Mouse (Mus musculus) induced T-regulatory cell, adult 2 months (primary cell): ENCODE measurements around the gene Tnpo3.
A peak's percentile ranks its signal among the peaks of the same experiment; 100 is the strongest.

ENCODE experiments used
- DNase-seq: peaks from one replicate; pipeline ENCODE4 v3.0.0-alpha.2; 2012; ENCODE audit warnings: low read depth

Tnpo3 gene

DNA sequence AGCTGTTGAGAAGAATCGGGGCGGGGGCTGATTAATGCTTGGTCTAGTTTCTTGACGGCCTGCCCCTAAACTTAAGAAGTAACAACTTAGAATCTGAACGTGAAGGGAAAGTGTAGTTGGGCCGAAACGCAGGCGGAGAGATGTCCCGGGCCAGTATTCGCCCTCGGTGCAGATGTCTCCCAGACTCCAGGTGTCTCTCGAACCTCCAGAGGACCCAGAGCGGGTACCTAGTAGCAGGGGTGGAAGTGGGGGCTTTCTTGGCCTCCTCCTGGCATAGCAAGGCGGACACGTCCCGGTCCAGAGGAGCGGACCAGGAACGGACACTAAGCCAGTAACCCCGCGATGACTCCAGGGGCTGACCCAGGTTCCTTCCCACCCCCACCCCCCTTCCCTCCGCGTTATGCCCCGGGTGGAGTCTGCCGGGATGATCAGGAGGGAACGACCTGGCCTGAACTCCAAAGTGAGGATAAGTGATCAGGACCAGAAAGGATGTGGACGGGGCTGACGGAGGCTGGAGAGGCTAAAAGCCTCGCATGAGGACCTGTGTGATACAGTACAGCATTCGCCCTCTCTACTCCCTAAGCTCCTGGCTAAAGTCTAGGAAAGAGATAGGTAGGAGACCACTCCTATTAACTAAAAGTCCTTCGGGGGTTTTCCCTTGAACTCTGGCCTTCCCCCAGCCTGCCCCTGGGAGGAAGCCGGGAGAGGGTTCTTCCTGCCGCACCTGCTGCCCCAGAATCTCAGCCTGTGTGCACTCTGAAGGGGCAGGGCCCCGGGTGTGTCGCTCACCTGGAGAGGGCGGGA lies 82.1 kb downstream of the Tnpo3 start:
- peak; percentile 57 for DNase-seq

DNA sequence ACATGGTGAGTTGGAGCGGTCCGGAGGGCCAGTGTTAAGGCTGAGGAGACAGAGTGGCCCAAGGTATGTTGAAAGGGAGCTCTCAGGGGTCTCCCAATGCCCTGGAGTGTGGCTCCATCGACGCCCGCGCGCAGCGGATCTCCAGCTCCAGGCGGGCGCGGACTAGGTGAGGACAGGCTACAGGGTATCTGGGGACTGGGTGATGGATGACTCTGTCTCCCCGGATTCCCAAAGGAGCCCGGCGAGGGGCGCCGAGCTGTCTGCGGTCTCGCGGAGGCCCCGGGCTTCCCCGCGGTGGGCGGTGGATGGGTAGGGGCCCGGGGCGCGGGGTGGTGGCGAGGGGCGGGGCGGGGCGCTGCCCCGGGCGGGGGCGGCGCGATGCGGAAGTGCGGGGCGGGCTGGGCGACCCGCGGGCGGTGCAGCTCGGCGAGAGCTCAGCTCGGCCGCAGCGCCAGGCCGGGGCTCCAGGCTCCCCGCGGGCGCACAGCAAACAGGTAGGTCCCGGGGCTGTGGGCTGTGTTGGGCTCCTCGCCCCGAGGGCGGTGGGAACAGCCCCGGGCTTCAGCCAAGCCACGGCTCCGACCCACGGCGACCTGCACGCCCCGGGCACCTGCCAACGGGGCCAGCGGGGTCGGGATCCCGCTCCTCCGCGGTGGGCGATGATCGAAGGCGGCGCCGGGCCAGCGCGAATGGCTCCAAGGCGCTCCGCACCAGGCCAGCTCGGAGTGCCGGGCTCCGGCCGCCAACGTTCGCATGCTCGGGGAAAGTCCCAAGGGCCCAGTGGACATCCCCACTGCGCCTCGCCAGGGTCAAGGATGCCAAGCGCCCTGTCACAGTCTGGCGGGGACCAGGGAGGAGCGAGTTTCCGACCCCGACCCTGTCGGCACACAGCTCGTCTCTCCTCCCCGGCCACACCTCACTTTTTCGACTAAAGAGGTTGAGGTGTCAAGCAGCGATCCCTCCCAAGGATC lies 83.1 kb downstream of the Tnpo3 start, which contains the start of gene Irf5:
Gene Irf5 (plus strand): TSS at position 345 of the 971 bp plus-strand sequence.
- peak; percentile 79 for DNase-seq

DNA sequence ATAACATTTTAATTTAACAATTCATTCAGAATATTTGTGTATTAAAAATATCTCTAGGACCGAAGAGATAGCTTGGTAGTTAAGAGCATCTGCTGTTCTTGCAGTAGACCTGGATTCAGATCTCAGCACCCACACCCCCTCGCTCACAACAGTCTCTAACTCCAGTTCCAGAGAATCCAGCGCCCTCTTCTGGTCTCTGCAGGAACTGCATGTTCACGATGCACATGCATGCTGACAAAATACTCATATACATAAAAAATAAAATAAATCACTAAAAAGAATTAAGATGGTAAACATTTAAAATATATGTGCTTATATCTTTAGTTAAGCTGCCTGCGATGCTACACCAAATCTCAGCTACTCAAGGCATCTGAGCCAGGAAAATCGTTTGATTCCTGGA lies 84.4 kb downstream of the Tnpo3 start:
- DNase-seq, result peak; percentile 78

DNA sequence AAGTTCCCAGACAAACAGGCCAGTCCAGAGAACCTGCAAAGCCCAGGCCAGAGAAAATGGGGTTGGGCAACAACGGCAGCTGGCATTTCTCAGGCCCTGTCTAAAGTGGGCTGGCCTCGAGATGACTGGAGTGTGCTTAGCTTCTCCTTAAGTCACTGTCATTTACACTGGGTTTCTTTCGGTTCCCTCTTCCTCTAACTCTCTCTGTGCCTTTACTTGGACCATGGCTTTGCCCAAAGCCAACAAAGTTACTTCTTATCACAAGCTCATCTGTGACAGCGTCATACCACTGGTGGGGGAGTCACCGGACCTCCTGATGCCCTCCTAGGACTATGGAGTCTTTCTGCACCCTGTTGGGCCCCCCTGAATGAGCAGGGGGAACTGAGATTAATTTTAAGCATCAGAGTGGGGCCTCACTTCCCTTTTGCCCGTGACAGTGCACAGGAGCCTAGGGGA lies 85.6 kb downstream of the Tnpo3 start:
- DNase-seq, result no peak

DNA sequence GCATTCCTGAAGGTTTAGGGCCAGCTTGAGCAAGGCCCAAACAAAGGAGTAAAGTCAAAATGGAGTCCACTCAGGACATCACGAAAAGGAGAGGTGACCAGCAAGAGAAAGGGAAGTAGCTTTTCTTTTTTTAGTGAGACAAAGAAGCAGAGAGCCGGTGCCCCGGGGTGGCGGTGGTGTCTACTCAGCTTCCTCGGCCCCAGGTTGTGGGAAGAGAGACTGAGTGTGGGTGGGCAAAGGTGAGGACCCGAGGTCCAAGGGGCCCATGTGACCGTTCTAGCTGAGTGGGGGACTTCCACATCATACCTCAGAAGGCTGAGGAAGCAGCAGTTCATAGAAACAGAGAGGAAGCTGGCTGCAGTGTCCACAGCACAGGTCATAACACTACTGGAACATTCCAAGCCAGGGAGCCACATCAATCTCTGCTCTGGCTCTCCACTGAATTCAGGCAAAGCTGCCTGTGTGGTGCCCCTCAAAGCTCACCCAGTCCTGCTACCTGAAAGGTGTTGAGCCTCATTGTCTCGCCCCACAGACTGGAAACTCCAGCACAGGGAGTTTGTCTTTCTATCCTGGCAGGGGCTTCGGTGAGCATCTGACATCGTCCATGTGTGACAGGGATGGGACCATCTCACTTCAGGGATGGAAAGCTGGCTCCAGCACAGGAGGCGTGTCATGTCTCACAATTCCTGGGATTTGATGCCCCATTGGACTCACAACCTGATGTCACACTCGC lies 86.2 kb downstream of the Tnpo3 start:
- no peak for DNase-seq

DNA sequence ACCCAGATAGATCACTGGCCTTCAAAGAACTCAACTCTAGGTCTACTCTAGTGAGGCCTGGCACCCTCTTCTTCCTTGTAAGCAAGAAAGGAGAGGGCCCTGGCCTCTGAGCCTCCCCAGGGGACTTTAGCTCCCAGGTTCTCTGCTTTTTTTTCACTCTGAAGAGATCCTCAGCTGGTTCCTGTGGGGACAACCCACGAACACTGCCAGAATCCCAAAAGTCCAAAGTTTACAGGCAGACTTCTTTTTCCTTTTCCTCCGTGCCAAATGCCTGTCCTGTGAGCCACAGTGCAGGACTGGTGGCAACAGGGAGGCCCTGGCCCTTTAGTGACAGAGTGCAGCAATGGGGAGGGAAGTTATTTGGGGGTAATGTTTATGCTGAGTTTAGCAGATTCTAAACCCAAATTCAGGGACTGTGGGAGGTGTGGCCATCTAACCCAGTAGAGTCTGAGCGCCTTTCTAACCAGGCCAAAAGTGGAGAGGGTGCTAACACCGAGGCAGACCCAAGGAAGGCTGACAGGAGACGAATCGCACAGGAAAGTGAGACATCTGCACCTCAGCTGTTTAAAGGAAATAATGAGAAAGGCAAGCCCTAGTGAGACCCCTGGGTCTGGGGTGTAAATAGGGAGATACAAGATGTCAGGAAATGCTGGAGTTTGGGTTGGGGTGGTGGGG lies 86.9 kb downstream of the Tnpo3 start:
- DNase-seq, result no peak

DNA sequence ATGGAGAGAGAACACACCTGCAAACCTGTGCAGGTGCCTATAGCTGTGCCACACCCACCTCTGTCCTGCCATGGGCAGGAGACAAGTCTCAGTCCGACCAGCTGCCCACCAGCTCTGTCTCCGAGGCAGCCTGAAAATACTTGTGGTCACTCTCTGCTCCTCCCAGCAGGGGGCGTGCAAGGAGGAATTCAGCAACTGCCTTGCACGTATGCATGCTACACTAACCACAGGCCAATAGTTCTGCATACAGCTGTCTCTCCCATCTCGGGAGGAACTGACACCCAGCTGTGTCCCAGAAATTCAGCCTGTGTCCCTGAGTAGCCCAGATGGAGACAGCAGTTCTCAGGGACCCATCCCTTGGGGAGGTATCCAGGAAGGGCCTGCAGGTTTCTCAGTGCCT lies 92.5 kb downstream of the Tnpo3 start:
- DNase-seq, result peak; percentile 83

DNA sequence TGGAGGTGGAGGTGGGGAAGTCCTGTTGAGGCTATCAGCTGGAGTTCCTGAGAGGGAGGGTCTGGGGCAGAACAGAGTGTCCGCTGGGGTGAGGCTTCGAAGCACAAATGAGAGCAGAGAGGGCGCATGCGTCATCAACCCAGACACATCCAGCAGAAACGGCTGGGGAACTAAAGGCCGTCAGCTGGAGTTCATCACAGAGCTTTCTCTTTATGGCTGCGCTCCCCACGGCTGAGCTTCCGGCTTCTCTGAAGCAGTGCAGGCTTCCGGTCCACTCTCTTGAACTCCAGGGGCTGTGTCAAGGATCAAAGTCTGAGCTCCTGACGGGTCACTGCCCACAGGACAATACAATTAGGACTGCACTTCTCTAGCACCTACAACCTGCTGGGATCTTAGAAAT lies 96.4 kb downstream of the Tnpo3 start:
- peak; percentile 75 for DNase-seq

DNA sequence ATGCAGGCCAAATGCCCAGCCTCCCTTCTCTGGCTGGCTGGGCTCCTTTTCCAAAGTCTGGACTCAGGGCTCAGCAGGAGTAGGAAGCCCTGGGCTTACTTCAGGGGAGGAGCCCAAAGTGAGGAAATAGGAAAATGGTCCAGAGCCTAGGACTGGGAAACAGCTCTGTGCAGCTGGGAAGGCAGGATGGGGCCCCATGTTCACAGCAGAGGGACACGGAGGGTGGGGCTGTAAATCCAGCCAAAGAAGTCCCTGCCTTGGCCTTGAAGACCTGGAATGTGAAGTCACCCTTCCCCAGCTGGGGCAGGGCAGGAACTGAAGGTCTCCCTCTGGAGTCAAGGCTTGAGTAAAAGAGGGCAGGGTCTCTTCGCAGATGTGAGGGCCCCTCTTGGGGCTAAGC lies 100.6 kb downstream of the Tnpo3 start:
- no peak for DNase-seq

DNA sequence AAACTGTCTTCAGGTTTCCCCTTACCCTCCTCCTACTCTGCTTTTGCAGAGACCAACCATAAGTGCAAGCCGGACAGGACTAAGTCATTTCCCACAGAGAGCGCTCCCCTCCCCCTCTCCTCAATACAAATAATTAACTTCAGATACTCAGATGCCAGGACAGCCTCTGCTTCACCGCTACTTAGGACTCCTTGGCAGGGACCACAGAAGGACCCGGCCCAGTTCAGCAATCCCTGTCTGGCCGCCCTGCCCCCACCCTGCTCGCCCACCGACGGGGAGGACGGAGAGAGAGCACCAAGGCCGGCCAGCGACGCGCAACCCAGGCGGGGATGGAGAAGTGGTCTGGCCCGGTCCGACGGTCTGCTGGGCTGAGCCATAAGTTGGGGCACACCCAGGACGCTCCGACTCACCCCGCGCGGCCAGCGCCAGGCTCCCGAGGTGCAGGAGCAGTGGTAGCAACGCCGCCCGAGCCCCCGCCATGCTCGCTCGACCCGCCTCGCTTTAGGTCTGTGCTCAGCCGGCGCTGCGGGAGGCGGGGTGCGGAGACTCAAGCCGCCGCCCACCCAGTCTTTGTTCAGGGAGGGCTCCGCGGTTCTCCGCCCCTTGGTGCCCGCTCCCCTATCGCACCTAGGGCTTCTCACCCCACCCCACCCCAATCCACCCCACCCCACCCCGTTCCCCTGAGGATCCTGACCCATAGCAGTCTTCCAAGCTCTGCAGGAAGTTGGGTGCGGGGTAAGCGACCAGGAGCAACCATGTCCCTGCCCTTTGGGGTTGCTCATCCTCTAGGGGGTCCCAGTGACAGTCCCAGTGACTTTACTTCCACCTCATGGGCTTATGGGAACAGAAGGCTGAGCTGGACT lies 102.0 kb downstream of the Tnpo3 start, which contains the start of gene Kcp:
Gene Kcp (minus strand): TSS at position 506 of the 863 bp plus-strand sequence.
- DNase-seq, result no peak

DNA sequence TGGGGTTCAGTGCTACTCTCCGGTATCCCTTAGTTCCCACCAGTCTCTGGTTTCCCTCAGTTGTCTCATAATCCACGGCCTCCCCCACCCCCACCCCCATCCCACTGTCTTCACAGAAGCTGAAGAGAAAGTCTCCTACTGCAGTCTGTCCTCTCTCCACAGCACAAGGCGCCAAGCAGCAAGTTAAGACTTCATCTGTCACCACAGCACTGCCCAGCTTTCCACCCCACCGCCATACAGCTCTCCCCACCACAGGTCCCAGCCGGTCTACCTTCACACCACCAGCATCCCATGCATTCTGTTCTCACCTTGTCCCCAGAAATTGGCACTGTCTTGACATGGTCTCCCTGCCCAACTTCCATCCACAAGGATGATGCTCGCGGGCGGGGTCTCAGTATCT lies 102.9 kb downstream of the Tnpo3 start:
- no peak for DNase-seq

DNA sequence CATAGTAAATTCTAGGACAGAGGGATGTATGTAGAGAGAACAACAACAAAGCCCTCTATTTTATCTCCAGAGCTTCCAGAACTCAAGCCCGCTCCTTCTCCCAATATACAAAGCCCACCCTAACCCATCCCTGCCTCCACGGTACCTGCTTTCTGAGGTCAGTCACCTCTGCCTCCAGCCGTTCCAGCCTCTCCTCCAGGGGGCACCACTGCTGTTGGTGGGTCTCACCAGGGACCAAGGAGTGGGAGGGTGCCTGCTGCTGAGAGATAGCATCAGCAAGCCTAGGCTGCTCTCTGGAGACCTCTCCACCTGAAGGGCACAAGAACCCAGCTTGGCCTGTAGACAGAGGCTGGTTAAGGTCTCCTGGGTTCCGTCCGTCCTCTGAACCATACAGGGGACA lies 104.2 kb downstream of the Tnpo3 start:
- no peak for DNase-seq

DNA sequence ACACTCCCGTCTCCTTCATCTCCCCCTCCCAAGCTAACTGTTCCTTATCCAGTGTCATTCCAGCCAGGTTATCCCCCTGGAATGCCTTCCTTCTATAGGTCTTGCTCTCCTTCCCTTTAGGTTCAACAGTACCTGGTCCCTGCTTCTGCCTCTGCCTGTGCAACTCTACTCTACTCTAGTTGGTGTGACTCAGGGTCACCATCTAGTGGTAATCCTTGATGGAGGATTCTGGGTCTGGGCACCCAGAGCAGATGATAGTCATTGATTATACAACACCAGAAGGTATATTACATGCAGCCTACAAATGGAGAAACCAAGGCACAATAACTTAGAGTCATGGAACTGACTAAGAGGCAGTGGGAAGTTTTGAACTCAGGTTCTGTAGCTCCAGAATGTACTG lies 108.1 kb downstream of the Tnpo3 start:
- no peak for DNase-seq

DNA sequence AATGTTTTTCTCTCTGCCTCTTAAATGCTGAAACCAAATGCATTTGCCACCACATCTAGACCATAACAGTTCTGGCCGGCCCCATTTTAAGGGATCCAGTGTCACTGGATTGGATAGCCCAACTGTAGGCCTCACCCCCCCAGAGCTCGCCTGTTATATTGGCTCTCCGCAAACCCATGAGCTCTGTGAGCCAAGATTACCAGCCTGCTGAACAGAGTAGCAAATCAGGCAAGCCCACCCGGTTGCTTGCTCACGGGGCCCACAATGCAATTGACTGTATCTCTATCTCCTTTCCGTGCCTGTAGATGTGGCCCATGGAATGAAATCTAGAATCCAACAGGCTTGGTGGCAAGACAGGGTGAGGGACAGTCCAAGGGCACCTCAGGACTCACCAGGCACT lies 108.9 kb downstream of the Tnpo3 start:
- no peak for DNase-seq

DNA sequence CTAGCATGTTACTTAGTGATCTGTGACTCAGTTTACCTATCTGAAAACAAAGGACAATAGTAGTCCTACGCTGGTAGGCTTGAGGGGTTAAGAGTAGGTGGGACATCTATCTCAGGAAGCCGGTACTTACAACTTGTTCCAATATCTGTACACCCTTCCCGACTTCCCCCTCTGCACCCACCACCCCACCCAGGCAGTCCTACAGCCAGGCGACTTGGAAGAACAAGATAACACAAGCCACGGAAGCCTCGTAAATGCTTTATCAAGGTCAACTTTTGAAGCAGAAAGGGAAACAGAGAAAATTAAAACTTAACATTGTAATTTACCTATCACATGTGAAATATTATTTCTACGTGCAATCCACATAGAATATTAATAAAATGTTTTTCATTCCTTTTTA lies 109.5 kb downstream of the Tnpo3 start:
- no peak for DNase-seq

DNA sequence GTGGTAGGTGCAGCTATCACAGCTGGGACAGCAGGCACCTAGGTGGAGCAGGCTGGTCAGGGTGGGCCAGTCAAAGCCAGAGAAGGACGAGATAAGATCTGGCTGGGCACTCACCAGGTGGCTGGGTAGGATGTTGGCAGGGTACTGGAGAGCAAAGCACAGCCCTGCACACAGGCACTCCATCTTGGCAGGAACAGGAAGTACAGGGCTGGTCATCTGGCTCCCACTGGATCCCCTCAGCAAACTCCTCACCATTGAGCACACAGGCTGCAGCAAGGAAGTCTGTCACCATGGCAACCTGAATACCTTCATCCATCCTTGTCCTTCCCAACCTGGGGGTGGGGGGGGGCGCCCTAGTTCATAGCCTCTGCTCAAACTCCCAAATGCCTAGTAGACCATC lies 111.9 kb downstream of the Tnpo3 start:
- DNase-seq, result no peak

DNA sequence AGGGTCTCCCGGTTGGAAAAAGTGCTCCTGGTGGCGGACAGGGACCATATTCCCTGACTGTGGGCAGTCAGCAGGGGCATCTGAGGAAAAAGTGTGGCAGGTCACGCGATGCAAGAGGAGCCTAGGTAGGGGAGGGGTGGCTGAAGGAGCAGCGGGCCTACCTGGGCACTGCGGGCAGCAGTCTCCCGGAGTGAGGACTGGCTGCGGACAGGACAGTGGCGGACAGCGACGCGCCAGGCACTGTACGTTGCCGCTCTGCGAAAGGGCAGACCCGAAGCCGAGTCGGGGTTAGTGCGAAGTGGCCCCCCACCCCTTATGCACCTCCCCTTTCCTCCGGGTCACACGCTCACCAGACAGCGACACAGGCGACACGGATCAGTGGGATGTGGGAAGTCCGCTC lies 113.4 kb downstream of the Tnpo3 start:
- DNase-seq, result no peak

DNA sequence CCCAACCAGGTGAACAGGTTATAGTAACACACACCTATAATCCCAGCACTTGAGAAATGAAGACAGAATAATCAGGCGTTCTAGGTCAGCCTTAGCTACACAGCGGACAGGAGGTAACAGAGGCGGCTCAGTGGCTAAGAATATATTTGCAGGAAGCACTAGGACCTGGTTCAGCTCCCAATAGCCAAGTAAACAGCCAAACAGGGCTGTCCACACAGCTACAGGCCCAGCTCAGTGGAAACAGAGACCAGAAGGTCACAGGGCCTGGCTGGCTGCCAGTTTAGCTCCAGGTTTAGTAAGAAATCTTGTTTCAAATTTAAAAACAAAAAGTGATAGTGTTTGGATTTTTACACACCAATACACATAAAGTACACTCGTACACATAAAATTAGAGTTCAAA lies 115.6 kb downstream of the Tnpo3 start:
- DNase-seq, result no peak
